27 mouse cellular contexts compared by ENCODE assay signal in the genomic region with DNA sequence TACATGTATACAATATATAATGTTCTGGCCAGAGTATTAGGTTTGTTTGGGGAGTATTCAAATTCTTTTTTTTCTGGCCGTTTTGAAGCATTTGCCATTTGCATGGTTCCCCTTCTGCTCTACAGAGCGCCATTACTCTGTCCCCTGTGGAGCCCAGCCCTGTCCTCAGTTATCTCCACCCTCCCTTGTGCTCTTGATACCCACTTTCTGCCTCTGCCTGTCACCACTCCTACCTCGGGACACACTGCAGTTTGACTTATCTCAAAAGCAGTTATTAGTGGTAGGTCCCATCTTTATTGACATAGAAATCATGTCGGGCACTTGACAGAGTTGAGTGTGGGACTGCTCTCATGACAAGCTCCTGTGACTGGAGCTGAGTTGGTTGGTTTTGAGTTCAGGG.
"Had no signal": no experiment of that assay in that cellular context is flagged by ENCODE, and none has a peak within 500 bp of the region (broad histone marks: within the 10 kb centered on the region; RNA-seq: fewer than 3 reads in every experiment).

No protein-coding gene starts in this region.

- H3K9me3 ChIP-seq: heart, embryonic 12.5 days; hindbrain, embryonic 10.5 days; hindbrain, embryonic 12.5 days; intestine, embryonic 15.5 days; limb, embryonic 10.5 days; liver, embryonic 13.5 days; liver, embryonic 15.5 days had no signal

- DNase-seq: gastrocnemius, adult 2 months; gastrocnemius, postnatal 10 days; gastrocnemius, postnatal 25 days; heart, adult 2 months; heart, postnatal 10 days; kidney, adult 18-20 months; kidney, adult 8-10 months; kidney, postnatal 10 days; kidney, postnatal 25 days; kidney, postnatal 4 days; liver; liver, embryonic 13.5 days; liver, postnatal 0 days had no signal

- H3K4me1 ChIP-seq: hindbrain, embryonic 10.5 days; hindbrain, embryonic 12.5 days; intestine, embryonic 15.5 days; limb, embryonic 10.5 days; limb, embryonic 12.5 days; liver, embryonic 13.5 days; liver, embryonic 15.5 days had no signal

- H3K27me3 ChIP-seq: heart, embryonic 12.5 days; hindbrain, embryonic 12.5 days; intestine, embryonic 15.5 days; limb, embryonic 12.5 days; liver, embryonic 13.5 days; liver, embryonic 15.5 days had no signal

- H3K4me3 ChIP-seq: gastrocnemius, adult 2 months; heart, adult 2 months; heart, embryonic 12.5 days; hindbrain, embryonic 10.5 days; hindbrain, embryonic 12.5 days; intestine, embryonic 15.5 days; layer of hippocampus, adult 2 months; left cerebral cortex, adult 2 months; limb, embryonic 10.5 days; limb, embryonic 12.5 days; liver, embryonic 13.5 days; liver, embryonic 15.5 days had no signal

- ATAC-seq: hindbrain, embryonic 16.5 days; inflammation-experienced regulatory T-cells, adult 6 months; intestine, embryonic 15.5 days; intestine, postnatal 0 days; liver, postnatal 0 days had no signal

- H3K9ac ChIP-seq: heart, embryonic 12.5 days; hindbrain, embryonic 12.5 days; hindbrain, embryonic 14.5 days; intestine, embryonic 15.5 days; limb, embryonic 12.5 days; liver, embryonic 13.5 days; liver, embryonic 15.5 days; liver, postnatal 0 days had no signal

- H3K27ac ChIP-seq: gastrocnemius, adult 2 months; heart, adult 2 months; hindbrain, embryonic 10.5 days; hindbrain, embryonic 12.5 days; hindbrain, embryonic 14.5 days; intestine, embryonic 15.5 days; layer of hippocampus, adult 2 months; left cerebral cortex, adult 2 months; limb, embryonic 10.5 days; limb, embryonic 12.5 days; liver, embryonic 13.5 days; liver, embryonic 15.5 days had no signal

- H3K4me2 ChIP-seq: heart, embryonic 12.5 days; hindbrain, embryonic 12.5 days; hindbrain, embryonic 14.5 days; intestine, embryonic 15.5 days; limb, embryonic 12.5 days; liver, embryonic 11.5 days; liver, embryonic 13.5 days; liver, embryonic 15.5 days had no signal
